In genomic region chrX:102319696-102320095, GRCm38 (mm10) we compare ENCODE assay signal across 12 mouse cellular contexts.
A peak's percentile ranks its signal among the peaks of the same experiment; 100 is the strongest.
DNase-seq lines count a peak whose midpoint lies in the region.
"Had no signal": no experiment of that assay in that cellular context is flagged by ENCODE, and none has a peak within 500 bp of the region (broad histone marks: within the 10 kb centered on the region; RNA-seq: fewer than 3 reads in every experiment).

No protein-coding gene starts in this region.

- peak; percentile 2 for DNase-seq in gastrocnemius, adult 18-20 months (ENCODE audit: low spot score)
- DNase-seq in gastrocnemius, postnatal 4 days (ENCODE audit: low spot score in 2 of 2): no peak
- DNase-seq in kidney, postnatal 10 days: peak; percentile 7
- DNase-seq in kidney, adult 9 months: no peak
- peak; percentile 19 for DNase-seq in lung, postnatal 10 days
- DNase-seq in lung, postnatal 36 days: no peak
- peak; percentile 8 to 24 for DNase-seq in lung, postnatal 4 days
- no peak for DNase-seq in left cerebral cortex, postnatal 36 days (ENCODE audit: low spot score in 2 of 2)
- DNase-seq: adrenal gland, postnatal 36 days; cerebellum, adult 9-10 months; heart, adult 18-20 months; right cerebral cortex, postnatal 14 days had no signal

- intact Hi-C loops in left cerebral cortex, postnatal 36 days (cut with DNase I): no loop called here

Comparison
In these comparisons a context has a peak if more than half of its experiments do, and no peak if none do; other contexts are left out.
1. DNase-seq: peak in gastrocnemius, adult 18-20 months (single experiment), kidney, postnatal 10 days (single experiment), lung, postnatal 10 days (single experiment) and lung, postnatal 4 days (2 of 2); none in gastrocnemius, postnatal 4 days (0 of 2), kidney, adult 9 months (single experiment), lung, postnatal 36 days (single experiment) and left cerebral cortex, postnatal 36 days (0 of 2).